Mouse (Mus musculus) lung, adult 18-20 months (tissue): ENCODE measurements around the gene Mettl16.
A peak's percentile ranks its signal among the peaks of the same experiment; 100 is the strongest.
"Not testable (repeated sequence)": the region's sequence is repeated elsewhere in the genome, so short reads cannot be mapped to it uniquely, and the experiment has no call there.

Experiments used
- DNase-seq, 2 experiments: peaks; one replicate each; pipeline ENCODE4 v3.0.0; 2022; ENCODE audit warnings: mixed read lengths in 2 of 2

Gene Mettl16

DNA sequence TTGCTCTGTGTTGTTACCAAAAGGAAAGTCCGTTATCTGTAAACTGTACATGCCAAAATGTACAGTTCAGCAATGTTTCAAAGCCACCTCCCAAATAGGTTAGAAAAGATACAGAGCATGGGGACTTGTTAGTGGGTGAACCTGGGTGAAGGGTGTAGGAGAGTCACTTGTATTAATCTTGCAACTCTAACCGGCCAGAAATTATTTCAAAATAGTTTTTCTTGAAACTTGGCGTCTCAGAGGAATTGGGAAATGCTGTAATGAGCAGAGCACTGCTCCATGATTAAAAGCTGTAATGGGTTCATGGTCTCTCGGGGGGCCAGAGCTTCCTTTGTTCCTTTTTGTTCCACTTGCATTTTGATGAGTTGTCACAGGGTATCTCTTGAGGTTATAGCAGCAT lies 30.0 kb downstream of the Mettl16 start:
- DNase-seq, result no peak

DNA sequence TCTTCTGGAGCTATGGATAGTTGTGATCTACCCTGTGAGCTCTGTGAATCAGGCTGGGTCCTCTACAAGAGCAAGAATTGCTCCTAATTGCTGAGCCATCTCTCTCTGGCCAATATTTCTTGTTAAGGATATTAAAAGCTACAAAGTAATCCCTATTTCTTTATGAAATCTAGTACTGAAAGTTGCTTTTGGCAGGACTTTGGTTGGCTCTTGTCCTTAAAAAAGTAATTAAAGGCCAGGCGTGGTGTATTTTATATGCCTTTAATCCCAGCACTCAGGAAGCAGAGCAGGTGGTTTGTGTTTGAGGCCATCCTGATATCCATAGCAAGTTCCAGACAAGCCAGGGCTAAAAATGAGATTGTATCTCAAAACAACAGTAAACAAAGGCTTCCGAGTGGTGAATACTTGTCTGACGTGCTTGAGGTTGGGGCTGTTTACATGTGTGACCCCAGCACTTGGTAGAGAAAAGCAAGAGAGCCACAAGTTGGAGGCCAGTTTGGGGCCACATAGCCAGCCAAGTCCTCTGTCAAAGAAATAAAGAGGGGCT lies 33.5 kb downstream of the Mettl16 start:
- peak; percentile 10 to 15 for DNase-seq

DNA sequence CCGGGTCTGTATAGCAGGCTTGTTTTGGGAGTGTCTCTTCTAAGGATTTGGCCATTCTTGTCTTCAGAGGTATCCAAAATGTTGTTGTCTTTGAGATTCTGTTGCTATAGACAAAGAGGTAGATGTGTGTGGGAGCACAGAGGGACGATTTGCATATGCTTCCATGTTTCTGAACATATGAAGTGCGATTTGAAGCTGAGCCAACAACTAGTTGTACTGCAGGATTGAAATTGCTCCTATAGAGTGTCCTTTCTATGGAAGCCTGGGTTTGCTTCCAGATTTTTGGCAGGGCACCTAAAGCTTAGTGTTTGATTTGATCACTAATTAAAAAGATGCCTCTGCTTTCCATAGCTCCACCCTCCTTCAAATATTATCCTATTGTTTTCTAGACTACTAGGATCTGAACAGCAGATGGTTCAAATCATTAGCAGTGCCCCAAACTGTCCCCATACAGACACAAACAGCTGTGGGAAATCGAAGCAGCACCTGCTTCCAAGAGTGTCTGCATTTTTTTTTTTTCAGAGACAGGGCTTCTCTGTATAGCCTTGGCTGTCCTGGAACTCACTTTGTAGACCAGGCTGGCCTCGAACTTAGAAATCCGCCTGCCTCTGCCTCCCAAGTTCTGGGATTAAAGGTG lies 36.7 kb downstream of the Mettl16 start:
- DNase-seq, result no peak

DNA sequence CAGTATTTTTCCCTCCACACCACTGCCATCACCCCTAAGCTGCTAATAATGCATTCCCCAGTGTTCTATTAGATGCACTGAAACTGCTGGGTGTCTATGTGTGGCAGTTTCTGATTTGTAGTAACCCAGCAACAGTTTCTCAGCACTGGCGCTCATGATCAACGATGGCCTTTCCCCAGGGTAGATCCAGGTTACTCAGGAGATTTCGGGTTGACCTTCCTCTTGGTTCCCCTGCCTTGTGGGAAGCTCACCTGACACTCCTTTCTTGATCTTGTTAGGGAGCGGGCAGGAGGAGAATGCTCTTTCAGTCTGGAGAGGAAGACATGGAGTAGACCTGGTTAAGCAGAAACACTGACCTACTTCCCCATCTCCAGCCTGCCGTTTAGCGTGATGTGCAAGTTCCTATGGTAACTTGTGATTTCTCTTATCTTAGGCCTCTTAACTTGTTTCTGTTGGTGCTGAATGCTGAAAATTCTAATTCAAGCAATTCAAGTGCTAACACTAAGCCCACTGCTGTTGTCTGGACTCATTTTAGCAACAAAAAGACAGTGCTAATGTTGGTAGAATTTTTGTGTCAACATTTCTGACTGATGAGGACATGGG lies 37.7 kb downstream of the Mettl16 start:
- DNase-seq, result no peak

DNA sequence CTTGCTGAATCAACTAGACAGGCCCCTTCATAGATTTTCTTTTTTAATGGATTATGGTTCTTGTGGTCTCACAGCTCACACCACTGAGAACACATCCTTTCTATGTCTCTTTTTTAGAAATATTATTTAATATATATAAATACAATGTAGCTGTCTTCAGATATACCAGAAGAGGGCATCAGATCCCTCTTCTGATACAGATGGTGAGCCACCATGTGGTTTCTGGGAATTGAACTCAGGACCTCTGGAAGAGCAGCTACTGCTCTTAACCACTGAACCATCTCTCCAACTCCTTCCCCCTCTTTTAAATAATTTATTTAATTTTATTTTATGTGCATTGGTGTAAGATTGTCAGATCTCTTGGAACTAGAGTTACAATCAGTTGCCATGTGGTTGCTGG lies 39.5 kb downstream of the Mettl16 start:
- DNase-seq, result no peak

DNA sequence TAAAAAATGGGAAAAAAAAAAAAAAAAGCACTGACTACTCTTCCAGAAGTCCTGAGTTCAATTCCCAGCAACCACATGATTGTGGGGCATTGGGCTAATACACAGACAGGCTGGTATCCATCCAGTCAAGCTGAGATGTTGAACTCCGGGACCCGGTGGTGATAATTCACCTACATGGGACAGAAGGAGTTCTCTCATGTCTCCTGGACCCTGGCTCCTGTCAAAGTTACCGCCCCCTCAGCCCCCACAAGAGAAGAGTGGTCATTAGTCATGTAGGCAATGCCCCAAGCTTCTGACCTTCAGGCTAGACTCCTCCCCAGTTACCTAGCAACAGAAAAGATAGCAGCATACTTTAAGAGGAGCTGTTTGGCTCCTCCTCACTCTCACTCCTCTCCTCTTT lies 40.4 kb downstream of the Mettl16 start:
- not testable (repeated sequence) for DNase-seq

DNA sequence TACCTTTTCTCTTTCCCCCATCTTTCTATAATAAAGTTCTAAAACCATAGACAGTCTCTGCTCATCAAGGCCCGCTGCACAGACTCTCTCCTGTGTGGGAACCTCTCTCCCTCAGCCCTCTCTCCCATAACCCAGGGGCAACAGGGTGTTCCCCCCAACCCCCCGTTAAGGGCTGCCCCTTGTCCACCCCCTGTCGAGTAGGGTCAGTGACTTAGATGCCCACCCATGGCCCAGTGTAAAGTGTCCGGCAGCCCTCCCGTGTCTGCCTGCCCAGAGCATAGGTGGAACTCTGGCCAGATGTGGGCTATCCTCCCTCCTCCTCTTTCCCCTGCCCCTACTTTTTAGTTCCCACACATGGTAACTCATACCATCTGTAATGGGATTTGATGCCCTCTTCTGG lies 40.9 kb downstream of the Mettl16 start:
- no peak for DNase-seq

DNA sequence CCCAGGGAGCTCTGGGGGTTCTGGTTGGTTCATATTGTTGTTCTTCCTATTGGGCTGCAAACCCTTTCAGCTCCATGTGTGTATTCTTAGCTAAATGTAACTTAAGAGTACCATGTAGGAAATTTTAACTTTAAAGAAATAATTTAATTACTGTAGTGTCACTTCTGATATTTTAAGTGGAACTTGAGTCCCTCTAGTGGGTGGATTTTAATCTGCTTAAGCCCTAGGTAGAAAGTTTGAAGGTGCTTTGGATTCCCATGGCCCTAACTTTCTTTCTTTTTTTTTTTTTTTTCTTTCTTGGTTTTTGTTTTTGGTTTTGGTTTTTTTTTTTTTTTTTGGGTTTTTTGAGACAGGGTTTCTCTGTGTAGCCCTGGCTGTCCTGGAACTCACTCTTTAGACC lies 45.2 kb downstream of the Mettl16 start:
- no peak for DNase-seq

DNA sequence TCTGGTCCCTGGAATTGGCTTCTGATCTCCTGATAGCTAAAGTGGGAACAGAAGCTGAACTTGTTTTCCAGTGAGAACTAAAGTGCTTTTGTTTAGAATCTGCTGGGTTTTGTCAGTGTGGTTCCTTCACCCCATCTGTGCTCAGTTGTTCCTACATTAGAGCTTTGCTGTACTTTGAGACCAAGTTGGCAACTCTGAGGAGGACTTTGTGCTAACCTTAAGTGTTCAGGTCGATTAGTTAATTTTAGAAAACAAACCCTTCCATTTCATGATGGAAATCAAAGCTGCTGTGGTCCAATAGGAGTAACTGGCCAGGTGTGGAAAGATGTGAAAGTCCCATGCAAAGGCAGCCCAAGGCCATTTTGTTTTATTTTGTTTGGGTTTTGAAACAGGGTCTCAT lies 50.3 kb downstream of the Mettl16 start:
- DNase-seq, result no peak

DNA sequence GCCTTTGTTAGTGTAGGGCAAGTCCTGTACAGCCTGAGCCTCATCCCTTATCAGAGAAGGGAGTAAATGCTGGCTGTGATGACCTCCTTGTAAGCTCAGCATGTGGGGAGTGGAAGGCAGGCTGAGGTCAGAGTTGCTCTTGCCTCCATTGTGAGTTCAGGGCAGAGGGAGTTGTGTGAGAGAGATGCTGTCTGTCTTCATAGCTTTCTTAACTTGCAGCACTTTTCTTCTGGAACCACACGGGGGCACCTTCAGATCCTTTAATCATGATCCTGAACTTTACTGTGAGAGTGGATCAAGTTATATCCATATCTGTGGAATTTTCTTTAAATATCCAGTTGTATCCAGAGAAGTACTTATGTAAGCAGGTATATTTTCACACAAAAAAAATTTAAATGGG lies 50.8 kb downstream of the Mettl16 start:
- DNase-seq, result peak in 1 of 2 experiments; percentile 12

DNA sequence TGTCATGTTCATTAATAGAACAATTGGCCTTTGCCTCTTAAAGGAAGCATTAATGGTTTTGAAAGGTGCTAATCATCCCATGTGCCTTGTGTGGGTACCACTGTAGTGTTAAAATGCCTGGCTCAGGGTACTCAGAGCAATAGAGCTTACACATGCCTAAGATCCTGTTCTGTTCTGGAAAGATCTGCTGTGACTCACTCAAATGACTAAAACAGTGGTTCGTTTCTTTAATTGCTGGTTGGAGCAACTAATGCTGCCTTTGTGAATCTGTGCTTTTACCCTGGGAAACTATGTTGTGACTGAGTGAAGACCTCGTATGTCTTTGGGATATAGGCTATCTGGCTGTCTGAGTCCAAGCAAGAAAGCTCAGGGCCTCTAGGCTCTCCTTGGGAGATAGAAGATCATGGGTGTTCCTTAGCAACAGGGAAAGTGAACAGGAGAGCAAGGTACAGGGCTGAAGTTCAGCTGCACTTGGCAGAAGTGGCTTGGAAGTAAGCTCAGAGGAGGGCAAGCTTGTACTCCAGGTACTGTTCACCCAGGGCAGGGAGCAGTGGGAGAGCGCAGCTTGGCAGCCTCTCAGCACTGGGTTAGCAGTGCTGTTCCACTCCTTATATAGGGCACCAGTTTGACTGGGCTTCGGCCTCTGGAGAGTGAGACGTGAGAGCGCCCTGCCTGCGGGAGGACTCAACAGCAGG lies 52.3 kb downstream of the Mettl16 start:
- DNase-seq, result no peak

DNA sequence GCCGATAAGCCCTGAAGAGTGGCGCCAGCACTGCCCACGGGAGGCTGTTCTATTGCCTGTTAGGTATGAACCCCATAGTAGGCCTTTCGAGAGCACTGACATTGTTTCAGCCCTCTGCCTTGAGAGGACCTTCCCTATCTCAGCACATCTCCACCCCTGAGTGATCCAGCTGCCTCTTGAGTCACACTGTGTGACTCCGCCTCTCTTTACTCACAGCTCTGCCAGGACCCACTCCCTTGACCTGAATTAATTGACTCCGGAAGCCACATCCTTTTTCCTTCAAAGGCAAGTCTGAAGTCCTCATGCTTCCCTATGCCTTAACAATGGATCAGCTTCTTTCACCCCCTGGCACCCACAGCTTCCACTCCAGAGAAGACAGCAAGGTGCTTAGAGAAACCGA lies 55.5 kb downstream of the Mettl16 start:
- peak in 1 of 2 experiments; percentile 36 for DNase-seq

DNA sequence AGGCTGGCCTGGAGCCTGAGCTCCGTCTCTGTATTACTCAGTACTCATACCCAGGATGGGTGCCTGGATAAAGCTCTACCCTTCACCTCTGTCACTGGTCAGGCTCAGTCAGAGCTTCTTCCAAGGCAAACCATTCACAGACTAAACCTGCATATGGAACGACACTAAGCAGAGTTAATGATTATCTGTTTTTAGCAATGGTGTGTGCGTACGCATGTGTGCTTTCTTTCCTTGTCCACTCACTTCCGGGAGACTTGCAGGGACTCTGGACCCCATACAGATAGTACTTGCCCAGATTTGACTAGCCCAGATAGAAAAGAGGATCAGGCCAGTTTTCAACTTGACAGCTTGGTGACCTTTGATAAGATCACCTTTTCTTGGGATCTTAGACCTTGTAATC lies 56.1 kb downstream of the Mettl16 start:
- DNase-seq, result no peak

DNA sequence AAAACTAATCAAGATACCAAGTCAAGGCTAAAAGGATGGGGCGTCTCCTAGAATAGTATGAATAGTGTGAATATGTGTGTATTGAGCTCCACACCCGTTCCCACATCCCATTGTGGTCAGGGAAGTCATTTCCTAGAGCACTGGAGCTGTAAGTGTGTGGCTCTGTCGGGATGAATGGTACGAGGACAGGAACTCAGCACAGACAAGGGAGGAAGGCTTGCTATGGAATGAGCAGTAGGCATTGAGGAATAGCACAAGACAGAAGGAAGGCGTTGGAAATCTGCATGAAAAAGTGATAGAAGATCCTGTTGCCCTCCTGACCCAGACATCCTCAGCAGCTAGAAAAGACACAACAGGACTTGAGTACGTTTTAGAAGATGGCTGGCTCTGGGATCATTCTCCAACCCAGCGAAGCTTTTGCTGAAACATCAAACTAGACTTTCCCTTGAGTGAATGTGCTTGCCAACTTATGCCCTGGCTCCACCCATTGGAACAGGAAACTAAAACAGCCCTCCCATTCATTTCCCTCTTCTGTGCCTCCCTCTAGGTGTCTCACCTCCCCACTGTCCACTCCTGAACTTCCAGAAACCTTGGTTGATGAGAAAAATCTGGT lies 57.3 kb downstream of the Mettl16 start:
- DNase-seq, result no peak

DNA sequence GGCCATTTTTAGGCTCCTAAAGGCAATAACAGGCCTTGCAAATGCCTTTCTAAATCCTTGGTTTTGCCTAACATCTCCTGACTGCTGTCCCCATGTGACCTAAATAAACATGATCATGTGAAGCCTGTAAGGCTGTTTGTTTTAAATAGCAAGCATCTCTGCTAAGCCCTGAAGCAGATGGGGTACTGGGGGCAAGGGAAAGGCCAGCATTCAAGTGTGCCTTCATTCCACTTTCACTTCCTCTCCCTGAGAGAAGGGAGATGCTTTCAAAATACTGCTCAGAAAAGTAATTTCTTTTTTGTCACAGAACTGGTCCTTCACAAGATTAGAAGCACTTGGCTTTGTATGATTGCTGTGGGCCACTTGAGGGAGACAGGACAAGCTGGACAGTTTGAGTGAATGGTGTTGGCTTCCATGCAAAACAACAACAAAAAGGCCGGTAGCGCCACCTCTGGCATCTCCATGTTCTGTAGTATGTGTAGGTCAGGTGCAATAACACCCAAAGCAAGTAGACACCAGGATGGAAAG lies 57.8 kb downstream of the Mettl16 start:
- DNase-seq, result no peak

DNA sequence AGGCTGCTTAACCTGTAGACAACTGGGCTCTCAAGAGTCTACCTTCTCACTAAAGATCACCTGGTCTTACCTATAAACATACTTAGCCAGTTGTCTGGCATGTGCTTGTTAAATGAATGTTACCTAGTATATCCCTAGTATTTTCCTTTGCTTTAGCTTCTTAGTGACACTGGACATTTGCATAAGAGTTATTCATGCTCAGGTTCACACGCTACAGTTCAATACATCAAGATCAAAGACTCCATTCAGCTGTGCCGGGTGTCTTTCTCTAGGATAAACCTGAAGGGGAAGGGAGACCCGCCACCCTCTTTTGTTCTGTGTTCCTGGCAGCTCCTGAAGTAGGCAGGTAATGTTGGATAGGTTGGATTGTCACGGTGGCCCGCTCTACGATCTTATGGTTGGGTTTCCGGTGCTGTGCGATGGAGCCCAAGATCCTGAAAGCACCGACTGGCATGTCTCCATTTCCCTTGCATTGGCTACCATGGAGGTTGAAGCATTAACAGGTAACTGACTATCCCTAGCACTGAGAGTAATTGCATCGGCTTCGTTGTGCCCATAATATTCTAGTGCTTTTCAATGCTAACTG lies 58.4 kb downstream of the Mettl16 start:
- DNase-seq, result no peak

DNA sequence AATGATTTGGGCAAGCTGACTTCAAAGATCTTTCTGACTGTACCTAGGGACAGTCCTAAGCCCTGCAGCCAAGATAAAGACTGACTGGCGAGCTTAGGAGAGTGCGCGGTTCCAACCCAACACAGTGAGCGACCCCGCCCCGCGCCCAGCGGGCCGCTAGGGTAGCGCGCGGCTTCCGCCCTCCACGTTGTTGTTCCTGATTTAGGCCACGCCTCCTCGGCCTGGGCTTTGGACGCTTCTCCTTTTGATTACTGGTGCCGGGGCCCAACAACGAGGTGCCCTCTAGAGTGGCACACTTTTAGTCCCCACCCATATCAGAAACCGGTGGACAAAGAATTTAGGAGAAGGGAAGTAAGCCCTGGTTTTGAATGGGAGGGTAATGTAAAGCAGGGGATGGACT lies 59.2 kb downstream of the Mettl16 start:
- peak; percentile 88 to 91 for DNase-seq

DNA sequence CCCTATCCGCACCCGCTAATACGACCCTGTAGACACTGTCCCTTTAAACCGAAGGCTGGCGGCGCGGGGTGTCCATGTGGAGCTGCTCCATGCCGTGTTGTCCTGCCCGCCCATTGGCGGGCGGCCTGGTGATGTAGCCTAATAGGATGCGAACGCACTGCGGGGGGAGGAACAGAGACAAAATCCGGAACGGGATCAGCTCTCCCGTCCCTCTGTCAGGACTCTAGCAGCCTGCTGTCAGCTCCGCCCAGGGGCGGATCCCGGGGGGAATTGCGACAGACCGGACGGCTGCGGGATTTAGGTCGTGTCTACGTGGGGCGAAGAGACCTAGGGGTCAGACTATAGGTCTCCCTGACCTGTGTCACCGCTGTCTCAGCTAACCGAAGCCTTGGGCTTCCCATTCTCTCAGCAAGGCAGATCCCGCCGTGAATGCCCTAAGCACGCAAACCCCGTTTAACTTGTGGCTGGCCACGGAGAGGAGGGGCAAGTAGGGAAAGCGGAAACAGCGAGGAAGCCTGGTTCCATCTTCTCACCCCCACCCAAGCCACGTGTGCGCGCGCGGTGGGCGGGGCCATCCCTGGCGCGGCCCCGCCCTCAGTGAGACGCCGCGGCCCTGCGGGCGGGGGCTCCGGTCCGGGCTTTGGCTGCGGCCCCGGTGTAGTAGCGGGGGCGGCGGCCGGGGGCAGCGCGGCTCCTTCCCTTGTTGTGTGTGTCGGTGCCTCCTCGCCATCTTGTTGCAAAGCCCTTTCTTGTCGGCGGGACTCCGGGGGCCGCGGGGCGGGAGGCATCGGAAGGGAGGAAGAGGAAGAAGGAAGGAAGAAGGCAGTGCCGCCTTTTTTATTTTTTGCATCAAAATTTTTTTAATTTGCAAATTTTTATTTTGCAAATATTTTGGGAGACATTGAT lies 59.9 kb downstream of the Mettl16 start, which contains the start of gene Mnt:
Mnt (plus strand) TSS at position 665 of the 906 bp plus-strand sequence.
- DNase-seq, result peak; percentile 100

DNA sequence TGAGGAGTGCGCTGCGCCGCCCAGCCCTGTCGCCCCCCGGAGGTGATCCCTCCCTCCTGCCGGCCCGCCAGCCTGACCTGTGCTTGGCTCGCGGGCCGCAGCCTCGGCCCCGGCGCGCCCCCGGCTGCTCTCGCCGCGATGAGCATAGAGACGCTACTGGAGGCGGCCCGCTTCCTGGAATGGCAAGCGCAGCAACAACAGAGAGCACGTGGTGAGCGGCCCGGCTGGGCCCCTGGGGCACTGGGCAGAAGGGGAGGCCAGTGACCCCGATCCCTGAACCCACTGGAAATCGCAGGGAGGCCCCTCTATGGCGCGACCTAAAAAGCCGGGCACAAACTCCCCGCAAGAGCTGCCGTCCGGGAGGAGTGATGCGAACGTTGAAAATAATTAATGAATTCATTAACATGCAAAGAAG lies 60.6 kb downstream of the Mettl16 start:
- peak; percentile 50 to 54 for DNase-seq

DNA sequence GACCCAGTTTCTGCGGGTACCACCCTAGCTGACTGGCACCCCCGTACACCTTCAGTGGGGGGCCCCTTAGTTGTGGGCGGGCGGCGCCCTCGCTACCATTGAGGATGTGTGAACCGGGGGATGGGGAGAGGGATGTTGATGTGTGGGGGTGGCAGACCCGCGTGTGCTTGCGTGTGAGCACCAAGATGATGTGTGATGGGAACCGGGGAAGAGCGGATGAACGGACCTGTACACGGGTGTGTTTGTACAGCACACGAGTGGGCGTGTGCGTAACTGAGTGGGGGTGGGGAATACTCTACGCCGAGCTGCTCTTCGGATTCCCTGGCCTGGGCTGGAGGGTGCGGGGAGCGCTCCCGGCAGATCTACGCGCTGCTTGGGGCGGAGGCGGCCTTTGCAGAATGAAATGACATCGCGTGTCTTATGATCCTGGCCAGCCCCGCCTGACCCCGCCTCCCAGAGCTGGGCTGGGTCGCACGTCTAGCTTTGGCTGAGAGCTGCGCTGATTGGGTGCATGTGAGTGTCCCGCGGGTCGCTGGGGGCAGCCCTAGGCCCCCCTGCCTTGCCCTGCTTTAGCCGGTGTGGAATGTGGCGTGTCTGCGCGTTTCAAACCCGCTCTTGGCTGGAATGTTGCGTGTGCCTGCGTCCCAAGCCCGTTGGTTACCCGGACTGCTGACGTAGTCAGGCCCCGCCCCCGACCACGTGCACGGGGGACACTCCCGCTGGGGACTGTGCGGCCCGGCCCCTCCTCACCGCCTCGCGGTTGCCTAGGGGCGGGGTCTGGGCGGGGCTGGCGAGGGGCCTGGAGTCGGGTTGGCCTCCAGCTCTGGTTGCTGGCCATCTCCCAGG lies 61.2 kb downstream of the Mettl16 start:
- peak; percentile 99 to 100 for DNase-seq
